Mouse (Mus musculus) thymus, postnatal 36 days (tissue): Measurements from ENCODE around the gene Btg3.

Experiments used
- DNase-seq, 2 experiments: peaks; one replicate each; pipeline ENCODE4 v3.0.0; 2022; ENCODE audit warnings: mixed read lengths in 2 of 2

The Btg3 gene

DNA sequence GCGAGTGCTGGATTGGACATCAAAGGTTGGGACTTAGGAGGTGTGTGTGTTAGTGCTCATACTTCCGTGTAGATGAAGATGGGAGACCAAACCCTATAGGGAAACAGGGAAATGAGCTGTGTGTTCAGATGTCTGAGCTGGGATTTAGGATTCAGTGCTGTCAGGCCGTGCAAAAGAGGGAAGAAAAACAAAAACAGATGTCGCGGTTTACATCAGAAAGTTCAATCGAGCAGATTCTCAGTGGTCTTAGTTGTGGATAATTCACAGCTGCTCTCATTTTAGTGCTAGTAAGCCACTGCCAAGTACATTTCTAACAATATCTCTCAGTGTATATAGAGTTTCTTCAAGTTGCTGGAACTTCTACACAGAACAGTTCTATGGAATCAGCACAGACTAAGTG, 33.2 kb downstream of the Btg3 start:
- no peak for DNase-seq

DNA sequence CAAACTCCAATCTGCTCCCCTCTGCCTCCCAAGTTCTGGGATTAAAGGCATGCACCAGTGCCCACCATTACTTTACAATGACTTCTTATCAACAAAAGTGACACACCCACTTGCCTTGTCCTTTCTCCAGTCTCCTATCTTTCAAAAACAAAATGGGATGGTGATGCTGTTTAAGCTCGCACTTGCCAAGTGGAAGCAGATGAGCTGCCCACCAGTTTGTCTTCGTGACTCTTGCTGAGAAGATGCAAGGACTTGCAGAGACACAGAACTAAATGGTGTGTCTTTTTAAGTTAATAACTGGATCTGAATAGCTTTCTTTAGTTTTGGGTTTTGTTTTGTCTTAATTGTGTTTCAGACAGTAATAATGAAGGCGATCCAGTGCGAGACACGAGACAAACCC, 34.2 kb downstream of the Btg3 start:
- DNase-seq, result no peak

DNA sequence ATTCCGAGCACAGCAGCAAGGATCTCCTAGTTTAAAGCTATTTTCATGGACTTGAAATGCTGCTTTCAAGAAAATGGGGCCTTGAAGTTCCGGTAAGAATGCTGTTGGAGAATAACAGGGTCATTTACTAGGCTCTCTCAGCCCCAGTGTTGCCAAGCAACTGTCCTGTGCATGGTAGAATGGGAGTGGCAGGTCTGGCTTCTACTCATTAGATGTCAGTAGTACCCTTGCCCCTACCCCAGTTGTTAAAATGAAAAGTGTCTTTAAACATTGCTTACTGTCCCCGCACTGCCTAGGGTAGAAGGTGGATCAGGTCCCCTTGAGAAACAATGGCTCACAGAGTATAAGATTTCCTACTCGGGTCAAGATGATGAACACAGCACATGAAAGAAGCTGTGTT, 35.6 kb downstream of the Btg3 start:
- DNase-seq, result no peak

DNA sequence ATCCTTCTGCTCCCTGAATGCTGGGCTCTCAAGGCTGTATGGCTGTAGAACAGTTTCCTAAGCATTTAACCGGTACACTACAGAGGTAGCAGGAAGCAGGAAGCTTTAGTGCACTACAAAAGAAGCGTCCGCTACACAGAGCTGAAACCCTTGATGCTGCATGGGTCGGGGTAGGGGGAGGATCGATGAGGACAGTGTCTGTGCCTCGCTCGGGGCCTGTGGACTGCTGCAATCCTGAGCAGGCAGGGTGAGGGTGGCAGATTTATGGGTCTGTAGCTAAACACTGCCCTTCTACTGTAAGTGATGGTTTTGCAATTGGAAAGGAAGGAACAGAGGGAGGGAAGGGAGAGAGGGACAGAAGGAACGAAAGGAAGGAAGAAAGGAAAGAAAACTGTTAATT, 39.8 kb downstream of the Btg3 start:
- DNase-seq, result no peak

DNA sequence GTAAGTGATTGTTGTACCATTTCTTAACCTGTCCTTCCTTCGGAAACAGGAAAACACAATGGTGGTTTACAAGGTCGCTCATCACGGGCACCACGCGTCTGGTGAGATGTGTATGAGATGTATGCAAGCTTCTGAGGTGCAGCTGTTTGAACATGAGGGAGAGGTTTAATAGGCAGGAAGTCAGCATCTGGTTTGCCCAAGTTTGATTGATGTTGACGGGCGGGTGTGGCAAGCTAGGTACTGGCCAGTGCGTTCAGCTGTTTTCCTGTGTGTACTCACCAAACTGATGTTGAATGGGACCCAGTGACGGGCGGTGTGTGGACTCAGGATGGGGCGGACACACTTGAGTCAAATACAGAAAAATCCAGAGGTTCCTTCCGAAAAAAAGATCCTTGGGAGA, 49.0 kb downstream of the Btg3 start:
- DNase-seq, result no peak

DNA sequence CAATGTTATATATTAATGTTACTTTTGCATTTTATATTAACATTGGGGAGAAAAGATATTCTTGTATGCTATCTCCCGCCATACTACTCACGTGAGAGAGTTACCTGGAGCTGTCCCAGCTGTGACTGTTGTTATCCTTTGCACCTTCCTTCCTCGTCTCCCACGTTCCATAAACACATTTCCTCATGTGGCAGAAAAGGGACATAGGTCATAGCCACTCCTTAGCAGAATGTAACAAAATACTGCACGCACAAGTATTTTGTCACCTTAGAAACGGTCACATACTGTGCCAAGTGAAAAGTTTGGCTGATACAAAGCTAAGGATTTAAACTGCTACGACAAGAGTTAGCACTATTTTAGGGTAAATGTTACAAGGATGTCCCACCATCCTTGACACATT, 49.4 kb downstream of the Btg3 start:
- no peak for DNase-seq

DNA sequence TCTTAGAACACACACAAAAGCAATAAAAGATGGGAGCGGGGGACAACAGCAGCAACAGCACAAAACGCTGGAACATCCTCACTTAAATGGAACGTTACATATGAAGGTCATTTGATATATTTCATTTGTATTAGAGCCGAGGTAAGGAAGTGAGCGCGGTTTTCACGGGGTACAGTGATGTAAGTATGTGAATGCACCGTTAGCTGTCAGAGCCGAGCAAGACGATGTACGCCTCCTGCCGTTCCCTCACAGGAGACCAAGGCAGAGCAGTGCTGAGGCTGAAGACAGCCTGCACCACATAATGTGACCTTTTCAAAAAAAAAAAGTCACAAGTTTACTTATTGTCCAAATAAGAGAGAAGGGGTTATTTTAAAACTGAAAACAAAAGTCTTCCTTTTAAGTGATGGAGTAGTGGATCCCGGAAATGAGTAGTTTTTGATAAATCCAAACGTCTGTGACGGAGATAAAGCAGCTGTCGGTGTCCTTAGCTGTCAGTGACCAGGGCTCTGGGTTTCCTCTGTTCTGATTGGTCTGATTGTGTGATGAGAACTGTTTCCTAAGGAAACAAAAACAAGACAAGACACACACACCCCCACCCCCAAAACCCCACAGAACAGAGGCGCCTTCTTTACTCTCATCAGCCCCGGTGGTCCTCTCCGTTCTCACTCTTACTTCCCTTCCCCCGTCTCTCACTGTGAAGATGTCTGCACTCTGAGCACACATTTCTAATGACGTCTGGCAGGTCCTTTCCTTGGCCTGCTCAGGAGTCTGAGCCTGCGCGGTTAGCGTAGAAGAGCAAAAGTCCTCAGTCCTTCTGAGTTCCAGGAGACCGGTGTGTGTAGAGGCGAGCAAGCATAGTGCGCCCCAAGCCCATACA, 50.8 kb downstream of the Btg3 start:
- no peak for DNase-seq

DNA sequence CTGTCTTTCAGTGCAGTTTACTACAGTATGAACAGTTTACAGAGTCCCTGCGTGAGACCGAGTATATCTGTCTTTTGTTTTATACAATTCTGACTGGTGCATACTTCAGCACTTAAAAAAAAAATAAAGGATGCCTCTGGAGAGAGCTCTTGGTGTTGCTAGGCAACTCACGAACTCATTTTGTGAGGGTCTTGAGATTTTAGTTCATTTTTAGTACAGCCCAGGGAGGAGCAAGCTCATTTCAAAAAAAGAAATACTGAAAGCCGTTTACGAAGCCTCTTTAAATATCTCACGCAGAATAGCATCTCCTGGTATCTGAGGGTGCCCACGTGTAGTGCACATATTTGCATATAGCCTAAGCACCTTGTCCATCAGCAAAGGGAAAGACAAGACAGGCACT, 54.9 kb downstream of the Btg3 start:
- no peak for DNase-seq

DNA sequence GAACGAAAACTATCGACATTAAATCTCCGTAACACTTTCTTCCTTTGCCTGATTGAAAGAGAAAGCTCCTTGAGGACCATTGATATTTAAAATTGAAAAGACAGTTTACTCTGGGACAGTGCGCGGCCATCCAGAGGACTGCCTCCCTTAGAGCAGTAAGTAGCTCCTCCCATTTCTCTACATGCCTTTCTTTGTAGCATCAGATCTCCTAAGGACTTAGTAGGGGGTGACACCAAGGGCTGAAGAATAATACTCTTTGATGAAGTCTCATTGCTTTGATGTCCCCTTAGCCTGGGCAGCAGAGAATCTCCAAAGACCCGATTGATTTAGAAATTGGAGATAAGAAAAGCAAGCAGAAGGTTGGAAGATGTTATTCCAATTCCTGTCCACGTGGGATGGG, 55.4 kb downstream of the Btg3 start:
- no peak for DNase-seq

DNA sequence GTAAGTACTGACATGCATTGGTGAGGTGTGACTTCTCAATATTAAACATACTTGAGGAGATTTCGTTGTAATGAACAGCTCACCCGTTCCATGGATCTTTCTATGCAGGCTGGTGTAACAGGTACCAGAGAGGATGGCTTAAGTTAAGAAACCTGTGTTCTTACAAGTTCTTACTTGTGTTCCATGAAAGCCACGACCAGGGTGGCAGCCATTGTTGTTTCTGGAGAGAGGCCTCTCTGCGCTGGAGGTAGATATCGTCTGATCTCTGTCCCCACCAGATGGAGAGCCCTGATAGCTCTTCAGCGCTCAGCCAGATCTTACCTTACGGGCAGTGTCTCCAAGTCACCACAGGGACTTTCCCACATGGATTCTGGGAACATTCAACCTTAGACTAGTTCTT, 57.3 kb downstream of the Btg3 start:
- no peak for DNase-seq

DNA sequence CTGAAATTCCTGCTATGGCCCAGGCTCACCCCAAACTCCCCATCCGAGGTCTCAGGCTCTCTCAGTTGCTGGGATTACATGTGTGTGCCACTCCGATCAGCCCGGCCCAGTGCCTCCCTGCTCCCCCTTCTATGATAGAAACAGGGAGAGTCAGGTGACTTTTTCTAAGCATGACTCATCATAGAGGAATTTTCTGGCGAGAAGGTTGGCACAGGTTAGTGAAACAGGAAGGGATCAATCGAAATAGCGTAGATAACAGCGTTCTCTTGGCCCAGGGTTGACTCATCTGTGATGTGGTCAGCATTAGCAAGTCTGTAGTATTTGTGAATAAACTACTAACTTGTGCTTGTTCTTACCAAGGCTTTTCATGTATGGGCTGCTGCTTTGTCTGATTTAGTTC, 59.0 kb downstream of the Btg3 start:
- DNase-seq, result no peak

DNA sequence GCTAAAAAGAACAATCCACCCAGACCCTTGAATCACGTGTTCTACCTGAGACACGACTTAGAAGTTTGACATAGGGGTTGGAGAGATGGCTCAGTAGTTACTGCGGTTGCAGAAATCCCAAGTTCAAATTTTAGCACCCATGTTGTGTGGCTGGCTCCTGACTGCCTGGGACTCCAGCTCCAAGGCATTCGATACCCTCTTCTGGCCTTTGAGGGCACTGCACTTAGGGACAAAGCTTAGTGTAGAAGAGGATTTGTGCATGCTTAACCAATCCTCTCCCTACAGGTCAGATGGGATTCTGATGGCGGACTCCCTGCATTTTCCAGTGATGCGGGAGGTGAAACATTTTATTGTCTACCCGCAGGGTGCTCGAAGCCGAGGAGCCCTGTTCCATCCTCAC, 60.1 kb downstream of the Btg3 start:
- DNase-seq, result peak; percentile 27 to 41

DNA sequence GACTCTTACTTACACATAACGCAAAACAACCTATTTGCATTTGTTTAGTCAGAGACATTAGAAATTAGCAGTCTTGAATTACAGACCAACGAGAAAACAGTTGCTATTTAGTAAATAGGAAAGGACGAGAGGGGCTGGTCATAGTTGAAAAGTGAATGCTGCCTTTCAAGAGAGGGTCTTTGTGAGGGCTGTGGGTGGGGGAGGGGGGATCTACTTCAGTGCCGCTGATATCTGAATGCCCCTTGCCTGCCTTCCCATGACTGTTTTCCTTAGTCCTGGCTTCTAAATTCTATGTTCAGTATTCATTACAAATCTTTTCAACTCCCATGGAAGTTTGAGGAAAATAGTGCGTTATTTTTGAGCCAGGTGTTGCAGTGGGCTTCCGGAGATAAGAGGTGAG, 63.0 kb downstream of the Btg3 start:
- no peak for DNase-seq

DNA sequence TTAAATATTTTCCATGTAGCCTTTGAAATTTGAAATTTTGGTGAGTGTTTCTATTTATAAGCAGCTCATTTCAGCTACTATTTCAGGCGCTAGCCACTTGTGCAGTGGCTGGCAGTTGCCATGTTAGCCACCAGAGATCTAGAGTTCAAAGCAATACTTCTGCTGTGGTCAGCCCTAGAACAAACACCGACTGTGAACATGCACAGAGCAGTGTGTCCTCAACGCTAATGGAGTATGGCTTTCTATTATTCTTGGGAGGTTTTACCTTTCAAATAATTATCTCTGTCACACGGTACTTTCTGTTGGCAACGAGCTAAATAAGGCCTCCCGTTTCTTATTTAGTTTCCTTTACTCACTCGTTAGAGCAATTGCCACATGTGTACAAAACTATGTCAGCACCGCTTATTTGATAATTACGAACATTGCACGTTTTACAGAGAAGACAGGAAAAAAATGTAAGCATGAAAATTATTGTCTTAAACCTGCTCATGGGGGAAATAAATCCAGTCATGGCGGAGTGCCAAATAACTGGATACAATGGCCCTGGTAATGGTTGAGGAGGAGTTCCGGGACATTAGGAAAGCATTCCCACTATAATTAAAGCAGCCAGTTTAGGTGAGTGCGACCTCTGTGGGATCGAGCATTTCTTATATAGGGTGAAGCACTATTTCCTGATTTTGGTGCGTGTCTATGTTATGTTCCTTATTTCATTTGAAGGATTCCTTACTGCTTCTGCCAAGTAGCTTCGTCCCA, 63.7 kb downstream of the Btg3 start:
- no peak for DNase-seq

DNA sequence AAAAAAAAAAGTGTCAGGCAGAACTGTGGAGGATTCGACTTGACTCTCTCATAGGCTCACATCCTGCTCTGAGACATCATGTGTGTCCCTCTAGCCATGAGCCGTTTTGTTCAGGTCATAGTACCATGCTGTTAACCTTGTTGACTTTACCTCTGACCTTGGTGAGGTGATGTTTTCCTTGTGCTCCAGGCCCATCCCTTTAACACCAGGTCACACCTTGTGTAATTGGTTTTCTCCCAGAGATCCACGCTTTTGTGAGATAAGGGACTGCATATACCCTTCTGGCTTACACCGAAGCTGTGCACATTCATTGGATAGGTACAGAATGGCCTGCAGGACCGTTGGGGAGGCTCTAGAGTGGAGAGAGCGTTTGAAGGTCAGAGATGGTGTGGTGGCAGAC, 67.7 kb downstream of the Btg3 start:
- DNase-seq, result no peak

DNA sequence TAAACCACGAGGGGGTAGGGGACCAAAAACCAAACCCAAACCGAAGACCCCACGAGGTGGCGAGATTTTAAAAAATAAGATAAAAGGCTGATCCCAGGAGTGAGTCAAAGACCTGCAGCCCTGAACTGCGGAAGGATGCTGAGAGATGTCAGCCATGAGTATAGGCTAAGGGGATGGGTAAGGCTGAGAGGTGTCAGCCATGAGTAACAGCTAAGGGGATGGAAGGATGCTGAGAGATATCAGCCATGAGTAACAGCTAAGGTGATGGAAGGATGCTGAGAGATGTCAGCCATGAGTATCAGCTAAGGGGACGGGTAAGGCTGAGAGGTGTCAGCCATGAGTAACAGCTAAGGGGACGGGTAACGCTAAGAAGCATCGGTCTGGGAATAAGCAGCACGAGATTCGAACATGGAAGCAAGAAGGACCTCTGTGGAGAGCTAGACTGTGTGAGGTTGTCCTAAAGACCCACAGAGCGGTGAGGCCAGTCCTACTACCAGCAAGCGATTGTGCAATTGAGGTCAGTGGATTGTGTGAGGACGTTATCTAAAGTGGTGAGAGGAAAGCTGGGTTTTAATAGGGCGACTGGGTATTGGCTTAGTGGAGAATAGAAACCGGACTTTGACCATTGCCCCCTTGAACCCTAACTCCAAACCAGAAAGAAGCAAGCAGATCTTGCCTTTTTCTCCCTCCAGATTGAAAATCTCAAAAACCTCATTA, 69.4 kb downstream of the Btg3 start:
- DNase-seq, result no peak

DNA sequence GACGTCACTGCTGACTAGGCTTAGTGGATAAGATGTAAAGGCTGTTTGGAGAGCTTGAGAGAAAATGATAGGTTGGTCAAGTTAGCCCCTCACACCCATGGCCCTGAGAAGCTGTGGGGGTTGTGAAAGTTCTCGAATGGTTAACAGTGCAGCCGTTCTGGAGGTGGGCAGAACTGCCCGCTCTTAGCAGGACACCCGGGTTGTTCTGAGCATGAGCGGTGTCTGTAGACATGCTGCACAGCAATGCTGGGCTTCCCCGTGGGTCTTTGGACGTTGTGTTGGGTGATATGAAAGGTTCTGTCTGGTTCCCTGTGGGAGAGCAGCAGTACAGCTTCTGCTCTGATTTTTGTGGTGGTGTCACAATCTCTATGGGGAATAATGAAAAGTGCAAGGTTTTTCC, 70.4 kb downstream of the Btg3 start:
- no peak for DNase-seq

DNA sequence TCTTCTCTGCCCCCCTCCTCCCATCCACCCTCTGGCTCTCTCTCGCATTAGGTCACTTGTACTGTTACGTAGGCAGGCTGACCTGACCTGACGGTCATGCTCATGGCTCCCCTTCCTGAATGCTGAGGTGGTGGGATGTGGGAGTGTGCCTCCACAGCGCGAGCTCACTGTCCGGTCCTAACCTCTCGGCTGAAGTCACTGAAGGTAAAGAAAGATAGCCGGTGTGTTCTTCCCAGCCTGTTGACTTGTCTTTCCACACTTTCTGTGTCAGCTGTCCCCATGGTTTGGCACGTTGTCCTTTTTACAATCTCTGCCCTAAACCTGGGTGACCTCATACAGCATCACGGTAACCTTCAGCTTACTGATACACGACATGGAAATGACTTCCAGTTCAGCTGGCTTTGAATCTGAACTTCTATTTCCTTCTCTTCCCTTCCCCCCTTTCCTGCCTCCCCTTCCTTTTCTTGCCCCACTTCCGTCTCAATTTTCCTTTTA, 71.3 kb downstream of the Btg3 start:
- DNase-seq, result no peak

DNA sequence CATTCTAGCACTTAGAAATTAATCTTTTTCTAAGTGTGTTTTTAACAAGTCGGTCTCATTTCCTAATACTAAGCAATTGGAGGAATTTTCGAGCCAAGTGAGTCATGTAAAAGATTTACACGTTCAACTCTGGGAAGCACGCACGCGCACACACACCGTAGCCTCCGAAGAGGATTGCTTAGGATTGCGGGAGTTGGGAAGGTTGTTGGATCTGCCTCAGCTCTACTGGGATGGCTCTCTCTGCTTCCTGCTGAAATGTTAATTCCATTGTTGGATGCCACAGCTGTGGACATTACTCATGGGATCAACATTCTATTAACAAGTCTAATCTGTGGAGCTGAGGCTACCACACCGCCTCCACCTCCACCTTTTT, 74.3 kb downstream of the Btg3 start:
- no peak for DNase-seq

DNA sequence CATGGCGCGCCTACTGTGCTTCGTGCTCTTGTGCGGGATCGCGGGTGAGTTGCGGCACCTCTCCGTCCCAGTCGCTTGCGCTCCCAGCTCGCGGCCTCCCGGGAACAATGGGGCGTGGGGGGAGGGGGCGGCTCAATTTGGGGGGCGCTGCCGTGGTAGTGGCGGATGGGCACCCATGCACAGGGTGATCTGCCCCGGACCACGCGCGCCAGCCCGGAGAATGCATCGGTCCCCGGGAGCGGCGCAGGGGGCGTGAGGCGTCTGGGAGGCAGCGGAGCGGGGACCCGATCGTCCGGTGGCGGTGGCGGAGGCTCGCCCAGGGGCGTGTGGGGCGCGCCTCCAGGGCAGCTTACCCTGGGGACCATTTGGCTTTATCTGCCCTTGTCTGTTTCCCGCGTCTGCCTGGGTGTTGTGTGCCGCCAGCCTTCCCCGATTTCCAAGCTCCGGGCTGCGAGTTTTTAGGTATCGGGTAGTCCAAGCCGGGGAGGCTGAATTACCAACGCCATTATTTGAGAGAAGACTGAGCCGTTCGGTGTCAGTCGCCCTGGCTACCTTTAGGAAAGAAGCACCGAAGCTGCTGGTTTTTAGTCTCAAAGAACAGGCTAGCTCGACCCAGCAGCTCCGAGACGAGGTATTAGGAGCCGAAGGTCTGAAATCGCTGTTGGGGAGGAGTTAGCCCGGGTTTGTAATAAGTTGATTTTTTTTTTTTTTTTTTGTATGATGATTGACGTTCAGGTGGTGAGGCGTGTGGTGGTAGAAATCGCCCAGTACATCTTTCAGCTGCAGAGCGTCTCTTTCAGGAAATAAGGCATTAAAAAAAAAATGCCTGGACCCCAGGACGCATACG, 74.9 kb downstream of the Btg3 start:
- peak in 1 of 2 experiments; percentile 36 for DNase-seq

DNA sequence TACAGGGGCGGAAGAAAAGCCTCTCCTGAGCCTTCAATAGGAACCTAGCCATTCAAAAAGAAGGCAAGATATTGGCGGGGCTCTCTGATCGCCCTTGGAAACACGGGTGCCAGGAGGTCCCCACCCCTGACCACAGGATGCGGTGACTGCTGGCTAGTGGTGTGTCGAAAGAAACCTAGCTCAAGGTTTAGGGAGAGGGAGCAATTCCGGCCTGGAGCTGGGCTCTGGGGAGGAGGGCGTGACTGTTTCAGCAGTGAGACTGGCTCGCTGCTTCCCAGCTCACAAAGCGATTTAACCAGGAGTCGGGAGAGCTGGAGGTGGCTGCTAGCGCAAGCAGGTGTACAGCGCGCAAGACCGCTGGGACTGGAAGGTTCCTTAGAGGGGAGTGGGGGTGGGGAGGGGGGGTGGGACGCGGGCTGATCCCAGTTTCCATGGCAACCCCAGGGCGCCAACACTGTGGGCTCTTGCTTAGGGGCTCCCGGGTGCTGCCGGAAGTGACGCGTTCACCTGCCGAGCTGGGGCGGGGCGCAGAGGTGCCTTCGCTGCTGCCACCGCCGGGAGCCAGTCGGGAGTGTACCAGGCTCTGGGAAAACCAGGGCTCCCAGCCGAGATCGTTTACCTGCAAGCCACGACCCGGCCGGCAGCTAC, 75.7 kb downstream of the Btg3 start, which contains the start of gene Cxadr:
Cxadr (plus strand) TSS at position 307 of the 648 bp plus-strand sequence.
- DNase-seq, result peak; percentile 68 to 81

DNA sequence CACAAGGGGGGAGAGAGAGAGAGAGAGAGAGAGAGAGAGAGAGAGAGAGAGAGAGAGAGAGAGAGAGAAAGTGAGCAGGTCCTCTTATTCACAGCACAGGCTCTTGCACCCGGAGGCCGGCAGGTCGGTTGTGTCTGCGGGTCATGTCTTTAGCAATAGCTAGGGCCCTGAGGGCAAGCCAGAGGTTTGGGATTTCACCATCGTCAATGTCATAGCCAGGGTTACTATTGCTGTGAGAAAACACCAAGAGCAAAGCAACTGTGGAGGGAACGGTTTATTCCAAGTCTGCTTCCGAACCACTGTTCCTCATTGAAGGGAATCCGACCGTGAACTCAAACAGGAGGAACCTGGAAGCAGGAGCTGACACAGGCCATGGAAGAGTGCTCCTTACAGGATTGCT, 80.9 kb downstream of the Btg3 start:
- no peak for DNase-seq
